Mouse (Mus musculus) limb, embryonic 11.5 days (tissue): ENCODE measurements around the gene Sorbs1. TPM values are rescaled to one million over a fixed set of nuclear protein-coding genes. Genes with fewer than 3 reads are reported as not detected.

Experiments used
- ATAC-seq: fragments of 200-750 bp; cut with Nextera tagmentation; 2 replicates; pipeline ENCODE4 v1.8.0; 2017; ENCODE audit warnings: low read depth; ENCODE audit not compliant: insufficient number of reproducible peaks, low FRiP score, low TSS enrichment
- DNase-seq: peaks from one replicate; pipeline ENCODE4 v3.0.0-alpha.2; 2015; ENCODE audit warnings: low spot score
- H3K27ac ChIP-seq: fragments of 300-500 bp; sonication (generic); replicated peaks from 2 replicates; pipeline ENCODE4 v1.5.1; 2014; ENCODE audit warnings: low read depth, mild to moderate bottlenecking, low read length
- H3K27me3 ChIP-seq: fragments of 300-500 bp; sonication (generic); 2 replicates; pipeline ENCODE4 v1.6.1; 2014; ENCODE audit warnings: mild to moderate bottlenecking, low read length, mixed read lengths; ENCODE audit not compliant: control insufficient read depth, insufficient read depth
- H3K36me3 ChIP-seq: fragments of 300-500 bp; sonication (generic); 2 replicates; pipeline ENCODE4 v1.6.1; 2014; ENCODE audit warnings: mild to moderate bottlenecking, low read length, moderate library complexity, mixed read lengths; ENCODE audit not compliant: control insufficient read depth, insufficient read depth
- H3K4me1 ChIP-seq: fragments of 300-500 bp; sonication (generic); 2 replicates; pipeline ENCODE4 v1.6.1; 2014; ENCODE audit warnings: low read length, mixed read lengths; ENCODE audit not compliant: control insufficient read depth, insufficient read depth
- H3K4me2 ChIP-seq: fragments of 300-500 bp; sonication (generic); 2 replicates; pipeline ENCODE4 v1.6.1; 2014; ENCODE audit warnings: low read depth, mild to moderate bottlenecking, moderate library complexity; ENCODE audit not compliant: severe bottlenecking
- H3K4me3 ChIP-seq: fragments of 300-500 bp; sonication (generic); 2 replicates; pipeline ENCODE4 v1.5.1; 2014; ENCODE audit warnings: low read depth, low read length
- H3K9ac ChIP-seq: fragments of 300-500 bp; sonication (generic); 2 replicates; pipeline ENCODE4 v1.6.1; 2014; ENCODE audit warnings: mild to moderate bottlenecking, low read length
- H3K9me3 ChIP-seq: fragments of 300-500 bp; sonication (generic); 2 replicates; pipeline ENCODE4 v1.6.1; 2016; ENCODE audit warnings: low read length; ENCODE audit not compliant: control insufficient read depth
- WGBS: fragments of 180-500 bp; shearing (Covaris S2); extraction: QIAGEN DNeasy Blood & Tissue Kit; methylation state at CpG from one replicate; pipeline ENCODE4 v1.1.7; 2014; 5-methylcytosine and 5-hydroxymethylcytosine counted together
- polyA plus RNA-seq: library from polyadenylated mRNA; unstranded; fragments of >200 nt; fragmentation: Nextera tagmentation; extraction: Ambion mirVana; gene quantifications from 2 replicates; pipeline ENCODE4 v1.2.1, GENCODE M21; 2014

The Sorbs1 gene
- polyA plus RNA-seq, 1 experiment from 2014 or later: 25.8 TPM

DNA sequence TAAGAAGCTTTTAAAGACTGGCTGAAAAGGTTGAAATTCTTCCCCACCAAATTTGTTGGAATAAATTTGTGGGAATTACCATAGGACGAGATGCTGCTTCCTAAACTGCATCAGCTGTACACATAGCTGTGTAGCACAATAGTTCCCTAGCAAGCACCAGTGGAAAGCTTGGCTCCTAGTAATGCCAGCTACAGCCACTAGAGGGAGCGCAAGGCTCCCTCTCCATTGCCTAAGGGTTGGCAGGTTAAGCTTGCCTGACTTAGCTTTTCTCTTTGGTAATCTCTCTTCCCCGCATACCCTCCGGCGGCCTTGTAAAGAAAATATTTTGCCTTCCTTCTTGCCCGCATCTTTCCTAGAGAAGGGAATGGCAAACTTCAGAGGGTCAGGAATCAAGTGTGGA, 122.1 kb downstream of the Sorbs1 start:
- no peak overlapping the region for H3K4me3 ChIP-seq
- WGBS: 28% methylated on average over 6 of the region's 6 CpGs
- H3K9me3 ChIP-seq: no peaks in the 10 kb centered on the region
- no peaks in the 10 kb centered on the region for H3K27me3 ChIP-seq
- peaks cover 7% of the 10 kb centered on the region; the same call in 1 of the 2 replicates for H3K4me1 ChIP-seq
- no peak overlapping the region for H3K27ac ChIP-seq
- ATAC-seq (no peak), DNase-seq (peak; percentile 90)
- no peak overlapping the region for H3K9ac ChIP-seq
- no peaks in the 10 kb centered on the region for H3K36me3 ChIP-seq
- no peak overlapping the region for H3K4me2 ChIP-seq

DNA sequence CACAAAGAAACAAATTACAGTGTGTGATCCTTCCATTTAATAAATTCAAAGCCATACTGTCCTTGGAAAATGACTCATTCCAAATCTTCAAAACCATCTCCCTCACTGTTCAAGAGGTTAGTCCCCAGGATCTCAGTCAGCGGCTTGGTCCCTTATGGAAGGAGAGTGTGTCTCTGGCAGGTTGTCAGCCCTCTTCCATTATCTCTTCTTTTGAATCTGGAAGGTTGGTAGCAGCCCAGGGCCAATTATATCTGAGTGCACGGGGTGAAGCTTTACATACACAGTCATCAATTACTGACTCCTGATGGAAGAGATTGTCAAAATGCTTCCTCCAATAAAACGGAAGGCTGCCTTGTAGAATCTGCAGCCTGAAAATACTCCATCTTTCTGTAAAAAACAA, 126.7 kb downstream of the Sorbs1 start:
- no peak for DNase-seq

GRCm38 (mm10) chr19:40385334-40385733, 128.2 kb downstream of the Sorbs1 start:
- DNase-seq (no peak), ATAC-seq (no peak)
- Histone ChIP-seq H3K4me2 (no peak overlapping the region), H3K4me1 (no peaks in the 10 kb centered on the region), H3K9ac (no peak overlapping the region), H3K4me3 (no peak overlapping the region), H3K36me3 (no peaks in the 10 kb centered on the region), H3K27me3 (no peaks in the 10 kb centered on the region), H3K9me3 (no peaks in the 10 kb centered on the region), H3K27ac (no peak overlapping the region)
- WGBS: 92% methylated on average over 3 of the region's 3 CpGs

More for the DNA sequence above, 126.7 kb downstream of the Sorbs1 start:
- Histone ChIP-seq H3K4me2 (no peak overlapping the region), H3K9ac (no peak overlapping the region), H3K27me3 (no peaks in the 10 kb centered on the region), H3K36me3 (no peaks in the 10 kb centered on the region), H3K9me3 (no peaks in the 10 kb centered on the region), H3K27ac (no peak overlapping the region), H3K4me1 (no peaks in the 10 kb centered on the region), H3K4me3 (no peak overlapping the region)
- no peak for ATAC-seq
- 86% methylated on average over 3 of the region's 3 CpGs for WGBS

GRCm38 (mm10) chr19:40383931-40384330, 129.6 kb downstream of the Sorbs1 start:
- H3K4me2 ChIP-seq: no peak overlapping the region
- no peaks in the 10 kb centered on the region for H3K9me3 ChIP-seq
- WGBS: 51% methylated on average over 5 of the region's 5 CpGs
- H3K36me3 ChIP-seq: no peaks in the 10 kb centered on the region
- ATAC-seq: no peak
- DNase-seq: no peak
- H3K9ac ChIP-seq: no peak overlapping the region
- no peaks in the 10 kb centered on the region for H3K4me1 ChIP-seq
- H3K27me3 ChIP-seq: no peaks in the 10 kb centered on the region
- no peak overlapping the region for H3K4me3 ChIP-seq
- no peak overlapping the region for H3K27ac ChIP-seq

DNA sequence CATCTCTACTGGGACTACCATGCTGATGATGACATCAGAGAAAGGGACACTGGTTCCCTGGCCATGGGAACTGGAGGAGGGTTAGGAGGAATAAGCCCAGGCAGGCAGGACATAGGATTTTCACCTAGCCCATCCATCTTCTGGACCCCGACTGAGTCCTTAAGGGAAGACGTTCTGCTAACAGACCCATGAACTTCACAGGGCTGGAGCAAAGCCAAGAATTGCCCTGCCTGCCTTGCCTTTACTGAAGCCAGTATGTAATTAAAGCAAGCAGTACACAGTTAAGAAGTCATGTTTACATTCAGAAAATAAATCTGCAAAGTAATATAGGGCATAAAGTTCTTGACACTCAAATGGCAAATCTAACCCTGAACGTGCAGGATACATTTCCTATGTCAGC, 132.9 kb downstream of the Sorbs1 start:
- Histone ChIP-seq H3K4me1 (no peaks in the 10 kb centered on the region), H3K36me3 (no peaks in the 10 kb centered on the region), H3K4me2 (no peak overlapping the region), H3K27ac (no peak overlapping the region), H3K9me3 (no peaks in the 10 kb centered on the region), H3K4me3 (no peak overlapping the region), H3K27me3 (no peaks in the 10 kb centered on the region), H3K9ac (no peak overlapping the region)
- ATAC-seq (no peak), DNase-seq (no peak)
- 47% methylated on average over 3 of the region's 3 CpGs for WGBS

DNA sequence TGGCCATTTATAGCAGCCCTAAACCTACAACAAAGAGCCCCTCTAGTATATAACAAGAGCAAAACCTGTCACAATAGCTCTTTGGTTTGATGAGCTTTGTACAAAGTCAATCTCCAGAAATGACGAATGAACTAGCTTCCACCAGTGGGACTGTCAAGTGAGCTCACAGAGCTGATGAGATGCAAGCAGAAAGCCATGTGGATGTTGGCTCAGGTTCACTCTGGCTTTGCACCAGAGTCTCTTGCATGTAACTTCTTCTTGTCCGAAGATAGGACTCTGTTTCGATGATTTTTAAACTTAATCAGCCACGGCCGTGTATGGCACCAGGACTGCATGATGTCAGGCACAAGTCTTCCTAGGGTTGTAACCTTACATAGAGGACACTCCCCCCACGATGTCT, 133.6 kb downstream of the Sorbs1 start:
- DNase-seq (no peak), ATAC-seq (no peak)
- no peak overlapping the region for H3K27ac ChIP-seq
- no peaks in the 10 kb centered on the region for H3K36me3 ChIP-seq
- no peaks in the 10 kb centered on the region for H3K4me1 ChIP-seq
- no peaks in the 10 kb centered on the region for H3K27me3 ChIP-seq
- H3K9me3 ChIP-seq: no peaks in the 10 kb centered on the region
- no peak overlapping the region for H3K9ac ChIP-seq
- WGBS: 83% methylated on average over 6 of the region's 6 CpGs
- H3K4me2 ChIP-seq: no peak overlapping the region
- H3K4me3 ChIP-seq: no peak overlapping the region

DNA sequence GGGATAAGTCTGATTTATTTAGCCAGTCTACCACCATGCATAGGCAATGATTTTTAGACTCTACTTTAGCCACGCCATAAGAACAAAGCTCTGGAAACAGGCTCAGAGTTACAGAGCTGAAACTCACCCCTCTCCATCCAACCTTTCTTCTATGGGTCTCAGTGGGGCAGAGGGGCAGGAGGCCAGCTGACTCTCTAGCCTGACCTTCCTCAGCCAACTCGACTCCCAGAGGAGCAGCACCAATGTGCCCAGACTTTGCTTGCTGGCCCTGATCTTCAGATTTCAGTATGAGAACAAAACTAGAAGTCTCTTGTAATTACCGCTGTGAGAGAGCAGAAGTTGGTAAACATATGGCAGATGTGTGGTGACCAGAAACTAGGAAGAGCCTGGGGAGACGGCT, 134.5 kb downstream of the Sorbs1 start:
- Histone ChIP-seq H3K4me3 (no peak overlapping the region), H3K27ac (no peak overlapping the region), H3K4me1 (no peaks in the 10 kb centered on the region), H3K36me3 (no peaks in the 10 kb centered on the region), H3K4me2 (no peak overlapping the region), H3K27me3 (no peaks in the 10 kb centered on the region), H3K9me3 (no peaks in the 10 kb centered on the region), H3K9ac (no peak overlapping the region)
- WGBS: 90% methylated on average over 4 of the region's 4 CpGs
- DNase-seq (no peak), ATAC-seq (no peak)

DNA sequence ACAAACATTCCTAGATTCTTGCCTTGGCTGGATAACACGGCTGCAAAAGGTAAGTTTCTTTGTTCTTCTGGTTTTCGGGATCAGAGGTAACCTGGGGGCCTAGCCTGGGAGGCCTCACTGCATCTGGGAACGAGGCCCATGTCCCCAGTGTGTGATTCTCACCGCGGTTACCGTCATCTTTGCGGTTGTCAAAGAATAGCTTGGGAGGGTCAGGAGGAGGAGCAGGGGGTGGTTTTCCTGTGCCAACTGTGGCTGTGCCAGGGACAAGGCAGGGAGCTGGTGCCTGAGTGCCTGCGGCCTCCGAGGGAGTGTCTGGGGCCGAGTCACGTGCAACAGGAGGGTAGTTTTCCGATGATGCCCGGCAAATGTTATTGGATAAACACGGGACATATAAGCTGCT, 135.9 kb downstream of the Sorbs1 start:
- no peak overlapping the region for H3K4me2 ChIP-seq
- H3K9ac ChIP-seq: no peak overlapping the region
- H3K36me3 ChIP-seq: no peaks in the 10 kb centered on the region
- H3K4me1 ChIP-seq: no peaks in the 10 kb centered on the region
- no peaks in the 10 kb centered on the region for H3K9me3 ChIP-seq
- DNase-seq: no peak
- WGBS: 86% methylated on average over 14 of the region's 14 CpGs
- H3K27ac ChIP-seq: no peak overlapping the region
- no peaks in the 10 kb centered on the region for H3K27me3 ChIP-seq
- no peak for ATAC-seq
- no peak overlapping the region for H3K4me3 ChIP-seq

GRCm38 (mm10) chr19:40376566-40377281, 136.9 kb downstream of the Sorbs1 start:
- Histone ChIP-seq H3K9ac (no peak overlapping the region), H3K4me3 (no peak overlapping the region), H3K27ac (no peak overlapping the region), H3K36me3 (no peaks in the 10 kb centered on the region), H3K4me2 (no peak overlapping the region), H3K4me1 (no peaks in the 10 kb centered on the region), H3K27me3 (no peaks in the 10 kb centered on the region), H3K9me3 (no peaks in the 10 kb centered on the region)
- DNase-seq: no peak
- WGBS: 71% methylated on average over 21 of the region's 21 CpGs
- ATAC-seq: no peak
